Mouse (Mus musculus): Measurements from ENCODE around the gene Gp6.
"Not testable (repeated sequence)": the region's sequence is repeated elsewhere in the genome, so short reads cannot be mapped to it uniquely, and the experiment has no call there.

Gene Gp6

DNA sequence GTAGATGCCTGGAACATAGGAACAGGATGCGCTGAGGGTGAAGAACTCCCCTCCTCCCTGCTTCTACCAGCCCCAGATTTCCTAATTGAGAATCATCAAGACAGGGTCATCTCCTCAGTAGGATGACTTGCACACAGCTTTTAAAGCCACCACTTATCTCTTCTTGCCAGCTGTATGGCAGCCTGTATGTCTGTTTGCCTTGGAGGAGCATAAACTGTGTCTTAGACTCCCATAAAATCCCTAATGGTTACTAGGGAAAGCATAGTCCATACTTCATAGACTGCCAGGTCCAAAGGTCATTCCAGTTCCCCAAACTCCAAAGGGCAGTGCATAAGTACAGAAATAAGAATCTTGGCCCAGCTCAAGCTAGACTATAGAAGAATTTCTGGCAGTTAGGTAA lies at the start of gene Gp6:
TSS of gene Gp6 (minus strand) at position 15 of the 400 bp plus-strand sequence.
- DNase-seq: no peak

DNA sequence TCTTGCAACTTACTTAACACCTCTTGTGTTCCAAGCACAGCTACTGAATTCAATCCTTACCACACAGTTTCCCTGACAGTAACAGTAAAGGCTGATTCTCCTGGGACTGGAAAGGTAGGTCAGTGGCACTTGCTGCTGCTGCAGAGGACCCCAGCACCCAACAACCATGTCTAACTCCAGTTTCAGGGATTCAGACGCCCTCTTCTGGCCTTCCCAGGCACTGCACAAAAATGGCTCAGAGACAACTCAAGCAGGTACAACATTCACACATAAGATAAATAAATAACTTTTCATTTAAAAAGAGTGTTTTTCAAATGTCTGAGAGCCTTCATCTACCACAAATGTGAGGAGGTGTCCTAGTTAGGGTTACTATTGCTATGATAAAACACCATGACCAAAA lies 49.6 kb upstream of the Gp6 start:
- no peak for DNase-seq

DNA sequence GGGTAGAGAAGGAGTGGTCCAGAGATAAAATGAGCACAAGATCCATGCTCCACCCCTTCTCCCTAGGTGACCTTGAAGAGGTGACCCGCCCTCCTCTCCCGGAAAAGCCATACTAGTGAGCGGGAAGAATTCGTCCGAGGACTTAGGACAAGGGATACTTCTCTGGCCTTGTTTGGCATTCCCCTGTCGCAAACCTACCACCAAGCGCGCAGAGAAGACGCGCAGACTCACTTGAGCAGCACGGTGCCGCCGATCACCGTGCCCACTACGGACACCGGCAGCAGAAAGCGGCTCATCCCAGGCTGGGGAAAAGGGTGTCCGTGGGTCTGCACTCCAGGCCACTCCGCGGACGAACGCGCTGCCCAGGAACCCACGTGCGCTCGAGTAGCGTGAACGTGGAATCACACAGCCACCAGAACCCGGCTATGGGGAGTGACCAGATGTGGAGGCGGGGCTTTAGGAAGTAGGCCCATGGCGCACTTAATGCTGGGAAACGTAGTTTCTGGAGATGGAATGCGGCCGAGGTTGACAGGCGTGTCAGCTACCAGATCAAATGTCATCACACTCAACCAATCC lies 47.8 kb upstream of the Gp6 start, which contains the start of gene Rdh13:
TSS of gene Rdh13 (minus strand) at position 434 of the 576 bp plus-strand sequence.
- DNase-seq: peak; percentile 95

DNA sequence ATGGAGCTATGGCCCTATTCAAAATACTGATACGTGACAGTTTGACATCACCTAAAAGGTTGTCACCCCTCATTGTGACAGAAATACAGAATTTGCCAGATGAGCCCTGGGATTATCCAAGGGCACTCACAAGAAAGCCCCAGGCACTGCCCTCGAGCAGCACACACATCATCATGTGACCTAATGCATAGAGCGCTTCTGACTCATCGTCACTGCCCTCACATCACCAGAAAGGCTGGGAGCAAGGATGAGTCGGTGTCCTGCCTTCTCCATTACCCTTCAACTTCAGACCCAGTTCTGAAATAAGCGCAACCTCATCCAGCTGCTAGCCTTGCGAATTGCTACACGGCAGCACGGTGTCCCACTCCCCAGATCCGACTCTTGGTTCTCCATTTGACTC lies 43.0 kb upstream of the Gp6 start:
- DNase-seq: no peak

DNA sequence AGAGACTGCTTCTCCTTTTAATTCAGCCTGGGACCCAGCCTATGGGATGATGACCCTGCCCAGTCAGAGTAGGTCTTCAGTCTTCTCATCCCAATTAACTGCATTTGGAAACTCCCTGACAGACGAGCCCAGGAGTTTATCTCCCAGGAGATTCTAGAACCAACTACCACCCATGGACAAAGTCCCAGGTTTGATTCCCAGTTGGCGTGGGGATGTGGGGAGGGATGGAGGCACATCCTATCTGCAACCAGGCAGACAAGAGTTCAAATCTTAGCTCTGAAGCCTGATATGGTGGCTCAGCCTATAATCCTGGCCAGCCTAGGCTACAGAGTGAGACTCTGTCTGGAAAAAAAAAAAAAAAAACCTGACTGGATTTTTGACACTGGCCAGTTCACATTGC lies 40.2 kb upstream of the Gp6 start:
- DNase-seq: no peak

DNA sequence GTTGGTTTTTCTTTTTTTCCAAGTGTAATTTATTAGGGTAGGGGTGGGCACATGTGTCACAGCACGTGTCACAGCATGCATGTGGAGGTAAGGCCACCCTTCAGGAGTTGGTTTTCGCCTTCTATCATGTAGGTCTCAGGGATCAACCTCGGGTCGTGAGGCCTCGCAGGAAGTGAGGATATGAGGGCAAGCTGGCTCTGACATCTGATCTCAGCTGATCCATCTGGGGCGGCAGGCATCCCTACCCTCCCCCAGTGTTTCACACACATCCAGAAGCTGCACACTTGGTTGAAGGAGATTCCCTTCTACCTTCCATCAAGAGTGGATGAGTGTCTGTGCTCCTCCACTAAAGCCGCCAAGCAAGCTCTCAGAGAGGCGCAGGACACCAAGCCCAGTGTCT lies 34.5 kb upstream of the Gp6 start:
- DNase-seq: no peak

DNA sequence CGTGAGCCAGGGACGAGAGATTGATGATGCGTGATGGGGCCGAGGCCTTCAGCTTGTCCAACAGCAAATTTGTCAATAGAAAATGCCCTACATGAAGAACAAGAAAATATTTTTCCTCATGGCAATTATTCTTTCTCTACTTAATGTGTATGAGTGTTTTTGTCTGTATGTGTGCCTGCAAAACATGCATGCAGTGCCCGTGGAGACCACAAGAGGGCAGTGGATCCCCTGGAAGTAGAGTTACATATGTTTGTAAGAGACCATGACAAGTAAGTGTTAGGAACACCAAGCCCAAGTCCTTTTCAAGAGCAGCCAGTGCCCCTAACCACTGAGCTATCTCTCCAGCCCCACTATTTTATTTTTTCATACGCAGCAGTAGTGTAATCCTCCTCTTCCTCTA lies 34.0 kb upstream of the Gp6 start:
- peak; percentile 86 for DNase-seq

DNA sequence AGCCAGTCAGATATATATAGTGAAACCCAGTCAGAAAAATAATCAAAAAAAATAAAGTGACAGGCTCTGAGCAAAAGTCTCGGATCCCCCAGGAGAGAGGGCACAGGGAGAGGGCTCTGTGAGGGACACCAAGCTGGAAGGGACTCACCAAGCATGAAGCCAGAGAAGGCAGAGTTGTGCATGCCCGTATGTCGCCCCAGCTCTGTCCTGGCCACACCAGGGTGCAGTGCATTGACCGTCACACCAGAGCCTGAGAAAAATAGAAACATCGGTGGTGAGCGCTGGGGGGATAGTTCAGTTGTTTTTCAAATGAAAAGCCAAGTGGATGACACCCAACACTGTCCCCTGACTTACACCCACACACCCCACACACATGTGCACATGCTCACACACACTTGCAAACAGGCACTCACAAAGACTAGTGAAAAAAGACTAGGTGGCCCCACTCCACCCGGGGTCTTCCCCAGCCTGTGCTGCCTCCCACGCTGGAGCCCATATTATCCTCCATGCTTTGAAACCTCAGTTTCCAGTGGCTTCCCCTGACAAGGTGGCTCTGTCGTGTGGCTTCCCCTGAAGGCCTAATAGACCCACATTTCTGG lies 32.8 kb upstream of the Gp6 start:
- DNase-seq: no peak

DNA sequence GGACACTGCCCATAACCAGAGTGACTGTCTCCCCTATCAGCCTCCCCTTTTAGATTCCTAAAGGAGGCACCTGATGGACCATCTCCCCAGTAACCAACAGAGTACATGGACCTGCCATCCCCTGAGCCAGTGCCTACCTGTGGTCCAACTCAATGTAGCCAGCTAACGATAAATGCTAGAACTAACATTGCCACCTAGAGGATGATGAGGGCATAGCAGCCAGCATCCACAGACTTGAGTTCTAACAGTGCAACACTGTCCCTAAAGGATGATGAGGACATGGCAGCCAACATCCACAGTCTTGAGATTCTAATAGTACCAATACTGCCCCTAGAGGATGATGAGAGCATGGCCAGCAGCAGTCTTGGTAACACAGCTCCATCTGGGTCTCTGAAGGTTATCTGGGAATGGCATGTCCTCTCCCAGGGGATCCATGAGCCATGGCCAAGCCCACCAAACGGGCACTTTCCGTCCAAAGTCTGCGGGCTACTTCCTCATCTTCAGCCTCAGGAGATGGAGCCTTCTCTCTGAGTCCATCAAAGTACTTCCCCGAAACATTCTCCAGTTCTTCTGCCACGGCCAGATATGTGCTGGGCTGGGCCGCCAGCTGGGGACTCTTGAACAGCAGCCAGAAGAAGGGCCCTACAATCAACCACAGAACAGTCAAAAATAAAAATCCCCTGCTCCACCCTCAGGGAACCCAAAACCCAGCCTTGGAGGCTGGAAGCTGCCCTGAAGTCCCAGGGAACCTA lies 29.8 kb upstream of the Gp6 start:
- DNase-seq: peak; percentile 93

DNA sequence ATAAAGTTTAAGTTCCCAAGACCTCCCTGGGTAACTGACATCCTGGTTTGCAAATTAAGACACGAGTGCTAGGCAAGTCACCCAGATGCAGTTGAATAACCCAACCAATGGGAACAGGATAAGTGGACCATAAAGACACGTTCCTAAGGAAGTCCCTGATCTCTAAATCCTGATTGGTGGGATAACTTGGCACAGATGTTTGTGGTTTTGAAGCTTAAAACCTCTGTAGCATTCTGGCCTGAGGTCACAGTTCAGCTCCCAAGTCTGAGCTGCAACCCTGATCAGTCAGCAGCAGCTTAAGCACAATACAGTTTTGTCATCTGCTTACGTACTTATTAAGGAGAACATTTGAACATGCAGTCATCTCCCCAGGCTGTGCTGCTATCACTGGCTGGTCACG lies 22.7 kb upstream of the Gp6 start:
- no peak for DNase-seq

DNA sequence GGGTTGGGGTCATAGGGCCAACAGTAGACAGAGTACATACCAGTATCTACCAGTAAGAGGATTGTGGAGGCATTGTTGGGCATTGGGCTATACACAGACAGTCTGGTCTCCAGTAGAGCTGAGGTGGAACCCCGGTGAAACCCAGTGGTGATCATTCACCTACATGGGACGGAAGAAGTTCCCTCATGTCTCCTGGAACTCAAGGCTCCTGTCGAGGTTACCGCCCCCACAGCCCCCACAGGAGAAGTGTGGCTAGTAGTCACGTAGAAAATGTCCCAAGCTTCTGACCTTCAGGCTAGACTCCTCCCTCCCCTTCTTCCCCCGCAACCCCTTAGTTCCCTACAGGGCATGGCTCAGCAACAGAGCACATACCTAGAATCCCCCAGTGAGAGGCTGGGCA lies 22.1 kb upstream of the Gp6 start:
- no peak for DNase-seq

DNA sequence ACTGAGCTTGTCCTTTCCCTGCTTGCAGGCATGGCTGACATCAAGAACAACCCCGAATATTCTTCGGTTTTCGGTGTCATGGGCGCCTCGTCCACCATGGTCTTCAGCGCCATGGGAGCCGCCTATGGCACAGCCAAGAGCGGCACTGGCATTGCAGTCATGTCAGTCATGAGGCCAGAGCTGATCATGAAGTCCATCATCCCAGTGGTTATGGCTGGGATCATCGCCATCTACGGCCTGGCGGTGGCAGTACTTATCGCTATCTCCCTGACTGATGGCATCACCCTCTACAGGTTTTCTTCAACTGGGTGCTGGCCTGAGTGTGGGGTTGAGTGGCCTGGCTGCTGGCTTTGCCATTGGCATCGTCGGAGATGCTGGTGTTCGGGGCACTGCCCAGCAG lies 14.9 kb upstream of the Gp6 start:
- not testable (repeated sequence) for DNase-seq

DNA sequence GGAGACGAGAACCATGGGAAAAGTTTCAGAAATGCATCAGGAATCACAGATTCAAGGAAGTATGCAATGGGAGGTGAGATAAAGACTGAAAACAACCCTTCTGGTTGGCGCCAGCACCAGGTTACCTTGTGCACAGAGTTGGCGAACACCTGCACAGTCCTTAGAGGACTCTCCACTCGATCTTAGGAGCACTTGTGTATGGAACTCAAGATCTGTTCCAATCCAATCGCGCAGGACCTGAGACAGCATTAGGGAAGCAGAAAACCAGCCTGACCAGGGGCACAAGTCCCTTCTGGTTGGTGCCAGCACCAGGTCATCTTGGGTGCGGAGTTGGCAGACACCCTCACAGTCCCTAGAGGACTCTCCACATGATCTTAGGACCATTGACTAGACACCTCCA lies 24.0 kb downstream of the Gp6 start:
- peak; percentile 4 for DNase-seq

DNA sequence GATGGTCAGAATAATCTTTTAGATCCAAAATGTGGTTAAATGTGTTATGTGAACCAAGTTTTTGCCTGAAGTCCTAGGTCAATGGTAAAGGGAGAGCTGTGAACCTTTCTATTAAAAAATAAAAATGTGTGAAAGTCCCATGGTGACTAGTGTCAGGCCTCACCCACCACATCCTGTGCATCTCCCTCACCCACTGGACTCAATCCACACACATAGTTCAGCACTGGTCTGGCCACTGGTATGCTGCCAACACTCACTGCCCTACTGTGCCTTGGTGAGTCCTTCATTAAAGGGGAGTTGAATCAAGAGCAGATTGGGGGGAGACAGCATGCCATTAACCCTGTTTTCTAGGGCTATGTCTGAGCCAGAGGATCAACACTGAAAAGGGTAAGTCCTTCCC lies 60.0 kb downstream of the Gp6 start, which contains the start of gene Ncr1:
TSS of gene Ncr1 (plus strand) at position 216 of the 400 bp plus-strand sequence.
- no peak for DNase-seq

DNA sequence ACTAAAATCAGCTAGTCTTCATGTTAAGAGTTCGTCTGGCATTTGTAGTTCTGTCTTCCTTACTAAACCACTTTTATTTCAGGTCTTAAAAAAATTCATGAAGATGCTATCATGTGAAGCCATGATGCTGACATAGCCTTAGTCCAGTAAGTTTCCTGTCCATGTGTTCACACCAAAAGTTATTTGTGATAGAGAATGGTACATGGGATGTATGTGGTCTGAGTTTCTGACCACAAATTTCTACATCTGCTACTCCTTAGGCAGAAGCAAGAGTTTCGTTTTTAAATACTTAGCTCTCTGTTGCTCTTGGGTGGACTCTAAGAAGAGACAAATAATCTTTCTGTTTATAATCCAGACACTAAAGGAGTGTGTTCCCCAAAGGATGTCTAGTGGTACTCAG lies 74.2 kb downstream of the Gp6 start:
- no peak for DNase-seq
